9 mouse cellular contexts compared by ENCODE assay signal in the genomic region with DNA sequence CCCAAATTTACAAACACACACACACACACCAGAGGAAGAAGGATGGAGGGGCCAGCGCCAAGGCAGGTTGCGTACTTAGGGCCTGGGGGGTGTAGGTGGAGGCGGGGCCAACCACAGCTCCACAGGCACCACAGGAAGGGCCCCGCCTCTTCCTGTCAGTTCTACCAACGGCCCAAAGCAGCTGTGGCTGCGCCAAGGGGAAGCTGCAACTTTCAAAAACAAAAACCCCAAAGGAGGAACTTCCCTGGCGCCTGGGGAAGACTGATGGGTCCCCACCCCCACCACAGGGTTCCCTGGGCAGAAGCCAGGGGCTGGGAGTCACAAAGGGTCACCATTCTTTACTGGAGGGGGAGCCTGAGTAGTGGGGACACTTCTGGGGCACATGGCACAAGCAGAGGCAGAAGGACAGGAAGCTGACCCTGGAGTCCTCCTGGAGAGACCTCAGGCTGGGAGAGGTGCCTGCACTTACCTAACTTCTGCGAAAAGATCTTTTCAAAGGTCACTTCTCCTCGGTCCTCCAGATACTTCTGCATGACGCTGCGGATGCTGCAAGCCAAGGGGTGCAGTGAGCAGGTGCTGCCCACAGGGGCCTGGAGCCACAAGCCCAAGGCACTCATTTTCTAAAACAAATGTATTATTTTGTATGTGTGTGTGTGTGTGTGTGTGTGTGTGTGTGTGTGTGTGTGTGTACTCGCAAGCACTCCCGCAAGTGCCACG. TPM values are rescaled to one million over a fixed set of nuclear protein-coding genes. Genes with fewer than 3 reads are reported as not detected.
DNase-seq lines count a peak whose midpoint lies in the region; ATAC-seq lines count a peak whose summit lies in the region.
"Had no signal": no experiment of that assay in that cellular context is flagged by ENCODE, and none has a peak within 500 bp of the region (broad histone marks: within the 10 kb centered on the region; RNA-seq: fewer than 3 reads in every experiment).

No protein-coding gene starts in this region.

- peaks cover 7% of the 10 kb centered on the region; the same call in 1 of the 2 replicates for H3K4me1 ChIP-seq in midbrain, embryonic 10.5 days
- no peaks in the 10 kb centered on the region for H3K4me1 ChIP-seq in midbrain, embryonic 15.5 days
- peaks cover 18% of the 10 kb centered on the region for H3K4me1 ChIP-seq in embryonic facial prominence, embryonic 10.5 days
- H3K4me1 ChIP-seq in intestine, embryonic 15.5 days (replicated peaks) = peaks cover 29% of the 10 kb centered on the region
- H3K4me1 ChIP-seq in midbrain, embryonic 13.5 days (replicated peaks) = no peaks in the 10 kb centered on the region
- no peaks in the 10 kb centered on the region for H3K4me1 ChIP-seq in midbrain, embryonic 11.5 days (ENCODE audit: control insufficient read depth, insufficient read depth, low read length)
- H3K4me1 ChIP-seq: midbrain, embryonic 12.5 days had no signal

- no peak overlapping the region for H3K4me3 ChIP-seq in midbrain, embryonic 10.5 days
- no peak overlapping the region for H3K4me3 ChIP-seq in midbrain, embryonic 15.5 days
- no peak overlapping the region for H3K4me3 ChIP-seq in embryonic facial prominence, embryonic 10.5 days
- no peak overlapping the region for H3K4me3 ChIP-seq in intestine, embryonic 15.5 days (replicated peaks)
- H3K4me3 ChIP-seq in midbrain, embryonic 13.5 days (replicated peaks) = no peak overlapping the region
- no peak overlapping the region for H3K4me3 ChIP-seq in midbrain, embryonic 11.5 days (ENCODE audit: low read depth, low read length)
- H3K4me3 ChIP-seq: midbrain, embryonic 12.5 days had no signal

- H3K36me3 ChIP-seq in midbrain, embryonic 10.5 days = peaks cover 76% of the 10 kb centered on the region
- peaks cover 27% of the 10 kb centered on the region for H3K36me3 ChIP-seq in midbrain, embryonic 15.5 days (replicated peaks)
- peaks cover 84% of the 10 kb centered on the region for H3K36me3 ChIP-seq in embryonic facial prominence, embryonic 10.5 days (replicated peaks)
- peaks cover 37% of the 10 kb centered on the region for H3K36me3 ChIP-seq in intestine, embryonic 15.5 days
- peaks cover 43% of the 10 kb centered on the region for H3K36me3 ChIP-seq in midbrain, embryonic 13.5 days
- H3K36me3 ChIP-seq in midbrain, embryonic 11.5 days (ENCODE audit: control insufficient read depth, insufficient read depth, low read length) = peaks cover 11% of the 10 kb centered on the region

- H3K27ac ChIP-seq in midbrain, embryonic 10.5 days (replicated peaks) = 0 out of 2 replicates have a peak overlapping the region, but pooled peaks have one; percentile 39
- no peak overlapping the region for H3K27ac ChIP-seq in midbrain, embryonic 15.5 days
- peak overlapping the region; percentile 20; the same call in 1 of the 2 replicates for H3K27ac ChIP-seq in embryonic facial prominence, embryonic 10.5 days (replicated peaks)
- H3K27ac ChIP-seq in intestine, embryonic 15.5 days = peak overlapping the region; percentile 18; the same call in 1 of the 2 replicates
- no peak overlapping the region for H3K27ac ChIP-seq in midbrain, embryonic 13.5 days
- no peak overlapping the region for H3K27ac ChIP-seq in midbrain, embryonic 11.5 days (ENCODE audit: low read depth, low read length)
- H3K27ac ChIP-seq: midbrain, embryonic 12.5 days had no signal

- no peak overlapping the region for H3K4me2 ChIP-seq in midbrain, embryonic 15.5 days
- no peak overlapping the region for H3K4me2 ChIP-seq in intestine, embryonic 15.5 days (replicated peaks)
- H3K4me2 ChIP-seq in midbrain, embryonic 13.5 days (replicated peaks) = no peak overlapping the region
- no peak overlapping the region for H3K4me2 ChIP-seq in midbrain, embryonic 11.5 days
- H3K4me2 ChIP-seq: midbrain, embryonic 12.5 days had no signal

- H3K9me3 ChIP-seq in midbrain, embryonic 10.5 days (replicated peaks) = no peaks in the 10 kb centered on the region
- H3K9me3 ChIP-seq in midbrain, embryonic 15.5 days = no peaks in the 10 kb centered on the region
- H3K9me3 ChIP-seq in embryonic facial prominence, embryonic 10.5 days = no peaks in the 10 kb centered on the region
- H3K9me3 ChIP-seq in intestine, embryonic 15.5 days = no peaks in the 10 kb centered on the region
- H3K9me3 ChIP-seq in midbrain, embryonic 13.5 days = no peaks in the 10 kb centered on the region
- no peaks in the 10 kb centered on the region for H3K9me3 ChIP-seq in midbrain, embryonic 11.5 days (ENCODE audit: control insufficient read depth, low read length)
- H3K9me3 ChIP-seq: midbrain, embryonic 12.5 days had no signal

- H3K27me3 ChIP-seq in midbrain, embryonic 10.5 days (ENCODE audit: low read depth, poor library complexity, severe bottlenecking) = no peaks in the 10 kb centered on the region
- H3K27me3 ChIP-seq in midbrain, embryonic 15.5 days (replicated peaks) = no peaks in the 10 kb centered on the region
- no peaks in the 10 kb centered on the region for H3K27me3 ChIP-seq in embryonic facial prominence, embryonic 10.5 days (replicated peaks; ENCODE audit: low read depth, poor library complexity, severe bottlenecking)
- no peaks in the 10 kb centered on the region for H3K27me3 ChIP-seq in intestine, embryonic 15.5 days (replicated peaks)
- no peaks in the 10 kb centered on the region for H3K27me3 ChIP-seq in midbrain, embryonic 13.5 days
- H3K27me3 ChIP-seq in midbrain, embryonic 11.5 days (ENCODE audit: control insufficient read depth, insufficient read depth, low read length) = no peaks in the 10 kb centered on the region
- H3K27me3 ChIP-seq: midbrain, embryonic 12.5 days had no signal

- WGBS in midbrain, embryonic 10.5 days = 76% methylated on average over 14 of the region's 14 CpGs
- 77% methylated on average over 11 of the region's 14 CpGs for WGBS in midbrain, embryonic 15.5 days
- WGBS in embryonic facial prominence, embryonic 10.5 days = 72% methylated on average over 14 of the region's 14 CpGs
- 71% methylated on average over 14 of the region's 14 CpGs for WGBS in intestine, embryonic 15.5 days
- 79% methylated on average over 14 of the region's 14 CpGs for WGBS in midbrain, embryonic 13.5 days
- 70% methylated on average over 14 of the region's 14 CpGs for WGBS in midbrain, embryonic 11.5 days

- no peak for DNase-seq in midbrain, embryonic 10.5 days (ENCODE audit: low spot score)
- DNase-seq in embryonic facial prominence, embryonic 10.5 days (ENCODE audit: low spot score) = no peak
- peak; percentile 86 for DNase-seq in lung, adult 18-20 months
- peak; percentile 79 to 85 for DNase-seq in spleen, postnatal 4 days (ENCODE audit: low spot score in 2 of 2)
- DNase-seq in midbrain, embryonic 11.5 days (ENCODE audit: low spot score, missing footprints) = no peak

- H3K9ac ChIP-seq in midbrain, embryonic 15.5 days = no peak overlapping the region
- no peak overlapping the region for H3K9ac ChIP-seq in intestine, embryonic 15.5 days
- H3K9ac ChIP-seq in midbrain, embryonic 13.5 days (replicated peaks) = no peak overlapping the region
- no peak overlapping the region for H3K9ac ChIP-seq in midbrain, embryonic 11.5 days (ENCODE audit: low read length)
- H3K9ac ChIP-seq: midbrain, embryonic 12.5 days had no signal

- no peak for ATAC-seq in midbrain, embryonic 15.5 days (replicated peaks)
- no peak for ATAC-seq in intestine, embryonic 15.5 days
- no peak for ATAC-seq in midbrain, embryonic 13.5 days
- ATAC-seq in midbrain, embryonic 11.5 days (ENCODE audit: low FRiP score) = no peak

RNA-seq across cellular contexts. Expression of a gene that starts 11.5 kb away (rescaled TPM):
- polyA plus RNA-seq in midbrain, embryonic 10.5 days (2016; fragmentation: Nextera tagmentation; extraction: Ambion mirVana) = 12.2 and 14.2 TPM in 2 replicates
- polyA plus RNA-seq in midbrain, embryonic 15.5 days (2015; fragmentation: Nextera tagmentation; extraction: Ambion mirVana) = 28.2 and 29.6 TPM in 2 replicates
- polyA plus RNA-seq in embryonic facial prominence, embryonic 10.5 days (2016; fragmentation: Nextera tagmentation; extraction: Ambion mirVana) = 12.5 and 14.8 TPM in 2 replicates
- polyA plus RNA-seq in intestine, embryonic 15.5 days (2015; fragmentation: Nextera tagmentation; extraction: Ambion mirVana) = 18.2 and 18.3 TPM in 2 replicates
- polyA plus RNA-seq in midbrain, embryonic 13.5 days (2015; fragmentation: Nextera tagmentation; extraction: Ambion mirVana) = 18.0 and 20.9 TPM in 2 replicates
- polyA plus RNA-seq in midbrain, embryonic 11.5 days (2014; fragmentation: Nextera tagmentation; extraction: Ambion mirVana) = 13.2 and 16.5 TPM in 2 replicates

RNA-seq across cellular contexts. Expression of a gene that starts 11.6 kb away (rescaled TPM):
- 11.7 and 12.6 TPM in 2 replicates for polyA plus RNA-seq in midbrain, embryonic 10.5 days (2016; fragmentation: Nextera tagmentation; extraction: Ambion mirVana)
- polyA plus RNA-seq in midbrain, embryonic 15.5 days (2015; fragmentation: Nextera tagmentation; extraction: Ambion mirVana) = 53.9 and 57.1 TPM in 2 replicates
- polyA plus RNA-seq in embryonic facial prominence, embryonic 10.5 days (2016; fragmentation: Nextera tagmentation; extraction: Ambion mirVana) = 6.3 and 7.6 TPM in 2 replicates
- 5.3 and 5.7 TPM in 2 replicates for polyA plus RNA-seq in intestine, embryonic 15.5 days (2015; fragmentation: Nextera tagmentation; extraction: Ambion mirVana)
- 23.4 and 27.8 TPM in 2 replicates for polyA plus RNA-seq in midbrain, embryonic 13.5 days (2015; fragmentation: Nextera tagmentation; extraction: Ambion mirVana)
- polyA plus RNA-seq in midbrain, embryonic 11.5 days (2014; fragmentation: Nextera tagmentation; extraction: Ambion mirVana) = 8.5 and 8.8 TPM in 2 replicates

RNA-seq across cellular contexts. Expression of a gene that starts 25.6 kb away (rescaled TPM):
- 3.2 and 3.6 TPM in 2 replicates for polyA plus RNA-seq in midbrain, embryonic 10.5 days (2016; fragmentation: Nextera tagmentation; extraction: Ambion mirVana)
- polyA plus RNA-seq in midbrain, embryonic 15.5 days (2015; fragmentation: Nextera tagmentation; extraction: Ambion mirVana) = 12.2 and 16.2 TPM in 2 replicates
- 4.2 and 4.5 TPM in 2 replicates for polyA plus RNA-seq in embryonic facial prominence, embryonic 10.5 days (2016; fragmentation: Nextera tagmentation; extraction: Ambion mirVana)
- 22.2 and 24.8 TPM in 2 replicates for polyA plus RNA-seq in intestine, embryonic 15.5 days (2015; fragmentation: Nextera tagmentation; extraction: Ambion mirVana)
- 6.0 and 8.7 TPM in 2 replicates for polyA plus RNA-seq in midbrain, embryonic 13.5 days (2015; fragmentation: Nextera tagmentation; extraction: Ambion mirVana)
- polyA plus RNA-seq in midbrain, embryonic 11.5 days (2014; fragmentation: Nextera tagmentation; extraction: Ambion mirVana) = 2.1 and 2.3 TPM in 2 replicates

Comparison
In these comparisons a context has a peak if more than half of its experiments do, and no peak if none do; other contexts are left out.
1. H3K27ac ChIP-seq: peak in midbrain, embryonic 10.5 days (single experiment), embryonic facial prominence, embryonic 10.5 days (single experiment) and intestine, embryonic 15.5 days (single experiment); none in midbrain, embryonic 15.5 days (single experiment), midbrain, embryonic 13.5 days (single experiment) and midbrain, embryonic 11.5 days (single experiment).
2. DNase-seq: peak in lung, adult 18-20 months (2 of 2) and spleen, postnatal 4 days (2 of 2); none in midbrain, embryonic 10.5 days (single experiment), embryonic facial prominence, embryonic 10.5 days (single experiment) and midbrain, embryonic 11.5 days (single experiment).